Mouse (Mus musculus) testis, adult 2 months (tissue): ENCODE measurements at regions not wholly inside any gene's neighbourhood (a gene's known extent, or its start where the extent isn't known, plus 50 kb on each side); places are given as distances from the start of the nearest gene placed in this dataset.

Experiments used
- CTCF ChIP-seq: fragments of 200-500 bp; IDR thresholded peaks from 2 replicates; pipeline ENCODE4 v1.5.1; 2012; ENCODE audit warnings: low read depth, mild to moderate bottlenecking, inconsistent platforms, low read length, moderate library complexity; ENCODE audit not compliant: control insufficient read depth, insufficient read depth, insufficient replicate concordance
- POLR2A ChIP-seq: fragments of 200-500 bp; IDR thresholded peaks from 2 replicates; pipeline ENCODE4 v1.6.1; 2012; ENCODE audit warnings: low read depth, mild to moderate bottlenecking, inconsistent platforms, low read length, moderate library complexity; ENCODE audit not compliant: control insufficient read depth

DNA sequence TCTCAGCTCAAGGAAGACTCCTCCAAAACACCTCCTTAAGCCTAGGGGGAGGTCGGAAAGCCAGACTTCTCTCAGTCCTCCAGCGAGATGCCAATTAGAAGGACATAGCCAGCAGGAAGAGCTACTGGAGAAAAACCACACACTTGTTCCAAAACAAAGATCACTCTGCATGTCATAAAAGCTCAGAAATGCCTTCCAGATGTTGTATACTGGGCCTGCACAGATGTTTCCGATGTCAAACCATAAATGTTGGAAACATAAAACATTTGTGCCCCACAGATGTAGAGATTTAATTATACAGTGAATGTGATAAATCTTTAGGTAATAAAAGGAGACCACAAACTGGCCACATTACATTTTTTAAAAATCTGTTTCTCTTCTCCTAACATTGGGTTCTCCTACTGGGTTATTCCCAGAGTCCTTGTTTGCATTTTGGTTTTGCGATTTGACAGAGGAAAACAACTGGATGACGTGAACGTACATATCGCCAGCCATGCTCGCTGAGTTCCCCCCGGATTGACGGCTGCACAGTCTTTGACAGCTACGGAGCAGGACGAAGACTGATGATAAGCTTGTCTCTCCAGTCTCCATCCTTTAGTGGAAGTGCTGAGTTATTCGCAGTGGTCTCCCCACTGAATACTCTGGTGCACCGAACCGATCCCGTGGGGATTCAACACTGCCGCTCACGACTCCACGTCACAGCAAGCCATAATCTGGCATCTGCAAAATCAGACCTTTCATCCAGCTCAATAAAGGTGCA lies 235.5 kb upstream of the Myocd start:
- no peak for TF ChIP-seq POLR2A
- no peak for TF ChIP-seq CTCF
